15 mouse cellular contexts compared by ENCODE assay signal in genomic region chr8:110275465-110276258, GRCm38 (mm10). TPM values are rescaled to one million over a fixed set of nuclear protein-coding genes. Genes with fewer than 3 reads are reported as not detected.
A peak's percentile ranks its signal among the peaks of the same experiment; 100 is the strongest.
DNase-seq lines count a peak whose midpoint lies in the region; ATAC-seq and TF ChIP-seq lines count a peak whose summit lies in the region.
"Had no signal": no experiment of that assay in that cellular context is flagged by ENCODE, and none has a peak within 500 bp of the region (broad histone marks: within the 10 kb centered on the region; RNA-seq: fewer than 3 reads in every experiment).

No protein-coding gene starts in this region.

- H3K4me3 ChIP-seq in layer of hippocampus, adult 2 months: peak overlapping the region; percentile 20; the same call in 1 of the 2 replicates
- no peak overlapping the region for H3K4me3 ChIP-seq in forebrain, embryonic 13.5 days
- no peak overlapping the region for H3K4me3 ChIP-seq in olfactory bulb, adult 2 months (ENCODE audit: insufficient read depth, low read depth, low read length)
- H3K4me3 ChIP-seq: liver, embryonic 15.5 days had no signal

- 0 out of 2 replicates have a peak, but pooled peaks have one; percentile 6 for TF ChIP-seq CTCF in layer of hippocampus, adult 2 months (conservative IDR thresholded peaks at IDR 0.05)
- TF ChIP-seq CTCF in olfactory bulb, adult 2 months (IDR thresholded peaks at IDR 0.05; ENCODE audit: insufficient read depth, low read depth, low read length): no peak

- 25% methylated on average over 21 of the region's 21 CpGs for WGBS in forebrain, embryonic 13.5 days
- WGBS in olfactory bulb, adult 2 months: 15% methylated on average over 21 of the region's 21 CpGs

- no peaks in the 10 kb centered on the region for H3K9me3 ChIP-seq in forebrain, embryonic 13.5 days (replicated peaks)
- H3K9me3 ChIP-seq: liver, embryonic 15.5 days had no signal

- H3K36me3 ChIP-seq in forebrain, embryonic 13.5 days (ENCODE audit: poor library complexity, severe bottlenecking): no peaks in the 10 kb centered on the region
- H3K36me3 ChIP-seq: liver, embryonic 15.5 days had no signal

- no peak for DNase-seq in layer of hippocampus, adult 2 months (ENCODE audit: low spot score in 2 of 2)
- DNase-seq in layer of hippocampus, adult 9-11 months: no peak
- peak; percentile 59 for DNase-seq in retina, postnatal 1 day
- DNase-seq in retina, embryonic 14.5 days (ENCODE audit: low spot score): no peak
- no peak for DNase-seq in thymus, postnatal 0 days (ENCODE audit: low spot score)
- DNase-seq: cerebellum, adult 9-11 months; heart, adult 18-20 months; heart, postnatal 14 days; kidney, postnatal 10 days; lung, postnatal 4 days had no signal

- no peak overlapping the region for H3K27ac ChIP-seq in layer of hippocampus, adult 2 months
- peak overlapping the region; percentile 73 for H3K27ac ChIP-seq in forebrain, embryonic 13.5 days
- peak overlapping the region; percentile 75 for H3K27ac ChIP-seq in olfactory bulb, adult 2 months (ENCODE audit: insufficient read depth, low read depth, low read length)
- H3K27ac ChIP-seq: liver, embryonic 15.5 days had no signal

- H3K4me1 ChIP-seq in forebrain, embryonic 13.5 days: peaks cover 25% of the 10 kb centered on the region
- peaks cover 8% of the 10 kb centered on the region for H3K4me1 ChIP-seq in olfactory bulb, adult 2 months (ENCODE audit: control insufficient read depth, insufficient read depth, low read length)
- H3K4me1 ChIP-seq: liver, embryonic 15.5 days had no signal

- no peaks in the 10 kb centered on the region; the same call in 1 of the 2 replicates for H3K27me3 ChIP-seq in forebrain, embryonic 13.5 days
- H3K27me3 ChIP-seq: liver, embryonic 15.5 days had no signal

- peak overlapping the region; percentile 41 for H3K4me2 ChIP-seq in forebrain, embryonic 13.5 days
- H3K4me2 ChIP-seq: liver, embryonic 15.5 days had no signal

- no peak overlapping the region for H3K9ac ChIP-seq in forebrain, embryonic 13.5 days
- H3K9ac ChIP-seq: liver, embryonic 15.5 days had no signal

- TF ChIP-seq POLR2A in olfactory bulb, adult 2 months (IDR thresholded peaks at IDR 0.05; ENCODE audit: insufficient read depth, low read depth, low read length): no peak

- ATAC-seq in forebrain, embryonic 13.5 days: peak; percentile 88
- ATAC-seq: CD4-positive, CD25-positive, alpha-beta regulatory T cell, adult 4 months; intestine, embryonic 16.5 days had no signal

RNA-seq across cellular contexts. Expression of gene Hydin, which starts 8.9 kb away (rescaled TPM):
- under 1 TPM; 0.42 to 0.67 TPM for total RNA-seq in layer of hippocampus, adult 2 months (2021)
- polyA plus RNA-seq in forebrain, embryonic 13.5 days (2015; fragmentation: Nextera tagmentation; extraction: Ambion mirVana): 0.31 and 0.47 TPM in 2 replicates
- not detected in 2 replicates for polyA plus RNA-seq in olfactory bulb, adult 2 months (2012; ENCODE audit: insufficient read depth, insufficient read length, low replicate concordance, missing spikeins)
- polyA plus RNA-seq in thymus, postnatal 0 days (2015; fragmentation: Nextera tagmentation; extraction: Ambion mirVana): 0.14 and 0.18 TPM in 2 replicates
